Mouse (Mus musculus): ENCODE results near the gene Apeh. TPM values are rescaled to one million over a fixed set of nuclear protein-coding genes. Genes with fewer than 3 reads are reported as not detected.

The Apeh gene
- polyA plus RNA-seq, 1 experiment = 59.0 TPM

DNA sequence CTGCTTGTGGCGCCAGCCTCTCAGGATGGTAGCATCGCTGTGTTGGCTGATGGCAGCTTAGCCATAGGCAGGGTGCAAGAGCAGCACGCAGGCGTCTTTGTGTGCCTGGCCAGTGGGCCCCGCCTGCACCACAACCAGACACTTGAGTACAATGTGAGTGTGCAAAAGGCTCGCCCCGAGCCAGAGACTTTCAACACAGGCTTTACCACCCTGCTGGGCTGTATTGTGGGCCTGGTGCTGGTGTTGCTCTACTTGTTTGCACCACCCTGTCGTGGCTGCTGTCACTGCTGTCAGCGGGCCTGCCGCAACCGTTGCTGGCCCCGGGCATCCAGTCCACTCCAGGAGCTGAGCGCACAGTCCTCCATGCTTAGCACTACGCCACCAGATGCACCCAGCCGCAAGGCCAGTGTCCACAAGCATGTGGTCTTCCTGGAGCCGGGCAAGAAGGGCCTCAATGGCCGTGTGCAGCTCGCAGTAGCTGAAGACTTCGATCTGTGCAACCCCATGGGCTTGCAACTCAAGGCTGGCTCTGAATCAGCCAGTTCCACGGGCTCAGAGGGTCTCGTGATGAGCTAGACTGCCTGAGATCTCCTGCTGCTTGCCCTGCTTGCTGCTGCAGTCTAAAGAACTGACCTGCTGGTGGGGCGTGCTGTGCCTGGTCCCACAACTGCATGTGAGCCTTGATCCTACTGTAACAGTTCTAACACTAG, 39.9 kb downstream of the Apeh start:
- TF ChIP-seq POLR2A (IDR thresholded peaks at IDR 0.05; ENCODE audit: insufficient read length, low read depth) (peak; percentile 26), REST (IDR thresholded peaks at IDR 0.05; ENCODE audit: insufficient read depth, insufficient read length) (no peak)
- Histone ChIP-seq H3K4me3 (no peak overlapping the region), H3K79me2 (ENCODE audit: control insufficient read depth, insufficient read depth) (peaks cover 6% of the 10 kb centered on the region), H3K27me3 (ENCODE audit: control insufficient read depth, insufficient read depth, insufficient read length) (no peaks in the 10 kb centered on the region), H3K4me2 (ENCODE audit: low read depth) (no peak overlapping the region), H3K36me3 (ENCODE audit: control insufficient read depth, insufficient read depth) (peaks cover 18% of the 10 kb centered on the region), H3ac (ENCODE audit: control insufficient read depth, insufficient read length) (no peak overlapping the region)

- TF ChIP-seq POLR2A (IDR thresholded peaks at IDR 0.05; ENCODE audit: insufficient read length, low read depth) = no peak
- TF ChIP-seq TCF12 (IDR thresholded peaks at IDR 0.05; ENCODE audit: insufficient read depth, poor library complexity, severe bottlenecking) = no peak
- no peak for TF ChIP-seq E2F4 (IDR thresholded peaks at IDR 0.05; ENCODE audit: insufficient read depth)
- no peak for TF ChIP-seq MYOG (IDR thresholded peaks at IDR 0.05; ENCODE audit: control insufficient read depth in 1 of 3, insufficient read depth in 1 of 3, insufficient read length in 2 of 3, low read depth in 2 of 3)
- TF ChIP-seq USF1 (IDR thresholded peaks at IDR 0.05; ENCODE audit: low read depth) = no peak
- TF ChIP-seq REST (IDR thresholded peaks at IDR 0.05; ENCODE audit: insufficient read depth, insufficient read length) = no peak
- TF ChIP-seq POLR2AphosphoS2 (IDR thresholded peaks at IDR 0.05; ENCODE audit: insufficient read length, low read depth) = no peak
- no peak for TF ChIP-seq SRF (IDR thresholded peaks at IDR 0.05; ENCODE audit: control insufficient read depth, insufficient read length, low read depth)
- no peak for TF ChIP-seq TCF3 (IDR thresholded peaks at IDR 0.05; ENCODE audit: insufficient read length, low read depth)
- TF ChIP-seq MYOD1 (IDR thresholded peaks at IDR 0.05; ENCODE audit: control insufficient read depth in 1 of 3, insufficient read length in 2 of 3, low read depth in 2 of 3) = no peak
- TF ChIP-seq MAX (IDR thresholded peaks at IDR 0.05; ENCODE audit: low read depth) = no peak
- Histone ChIP-seq H3K27me3 (ENCODE audit: control insufficient read depth, insufficient read depth, insufficient read length) (no peaks in the 10 kb centered on the region), H3K79me2 (ENCODE audit: control insufficient read depth, insufficient read depth) (peaks cover 7% of the 10 kb centered on the region), H3ac (ENCODE audit: control insufficient read depth, insufficient read length) (no peak overlapping the region), H3K4me2 (ENCODE audit: low read depth) (no peak overlapping the region), H3K4me3 (no peak overlapping the region), H3K36me3 (ENCODE audit: control insufficient read depth, insufficient read depth) (peaks cover 12% of the 10 kb centered on the region)
Measured at GRCm38 (mm10) chr9:108053665-108054225, 40.7 kb downstream of the Apeh start.

DNA sequence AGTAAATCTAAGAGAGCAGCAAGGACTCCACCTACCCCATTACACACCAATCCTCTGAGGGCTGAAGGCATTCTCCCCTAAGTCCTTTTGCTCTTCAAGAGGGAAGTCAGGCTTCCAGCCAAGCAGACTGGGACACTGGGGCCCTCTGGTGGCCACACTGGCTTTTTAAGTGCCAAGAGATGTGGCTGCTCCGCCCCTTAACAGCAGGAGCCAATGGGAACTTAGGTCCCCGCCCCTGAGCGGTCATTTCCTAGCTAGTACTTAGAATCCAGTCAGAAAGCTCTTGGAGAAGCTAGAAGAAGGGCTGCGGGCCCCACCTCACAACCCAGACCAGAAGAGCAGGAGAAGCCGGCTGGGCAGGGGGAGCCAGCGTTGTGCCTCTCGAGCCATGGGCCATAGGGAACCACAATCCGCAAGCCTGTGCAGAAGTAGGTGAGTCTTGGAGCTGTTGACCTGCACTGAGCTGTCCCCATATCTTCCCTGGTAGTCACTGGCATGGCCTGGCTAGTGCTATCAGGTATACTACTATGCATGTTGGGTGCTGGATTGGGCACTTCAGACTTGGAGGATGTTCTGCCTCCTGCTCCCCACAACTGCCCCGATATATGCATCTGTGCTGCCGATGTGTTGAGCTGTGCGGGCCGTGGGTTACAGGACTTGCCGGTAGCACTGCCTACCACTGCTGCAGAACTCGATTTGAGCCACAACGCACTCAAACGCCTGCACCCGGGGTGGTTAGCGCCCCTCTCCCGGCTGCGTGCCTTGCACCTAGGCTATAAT, 41.3 kb downstream of the Apeh start, which contains the start of gene Amigo3:
Amigo3 (plus strand) TSS at position 275 of the 780 bp plus-strand sequence.
- Histone ChIP-seq H3ac (ENCODE audit: control insufficient read depth, insufficient read length) (no peak within 1 kb of the TSS), H3K36me3 (ENCODE audit: control insufficient read depth, insufficient read depth) (peaks cover 6% of the 10 kb centered on the region)

GRCm38 (mm10) chr9:108052411-108052810, 42.0 kb downstream of the Apeh start:
- Histone ChIP-seq H3K36me3 (ENCODE audit: control insufficient read depth, insufficient read depth) (peaks cover 3% of the 10 kb centered on the region), H3K4me3 (no peak overlapping the region), H3K4me2 (ENCODE audit: low read depth) (no peak overlapping the region), H3K79me2 (ENCODE audit: control insufficient read depth, insufficient read depth) (peaks cover 7% of the 10 kb centered on the region), H3ac (ENCODE audit: control insufficient read depth, insufficient read length) (no peak overlapping the region), H3K27me3 (ENCODE audit: control insufficient read depth, insufficient read depth, insufficient read length) (no peaks in the 10 kb centered on the region)
- TF ChIP-seq E2F4 (IDR thresholded peaks at IDR 0.05; ENCODE audit: insufficient read depth) (no peak), TCF12 (IDR thresholded peaks at IDR 0.05; ENCODE audit: insufficient read depth, poor library complexity, severe bottlenecking) (no peak), USF1 (IDR thresholded peaks at IDR 0.05; ENCODE audit: low read depth) (no peak), TCF3 (IDR thresholded peaks at IDR 0.05; ENCODE audit: insufficient read length, low read depth) (no peak), POLR2A (IDR thresholded peaks at IDR 0.05; ENCODE audit: insufficient read length, low read depth) (no peak), MYOD1 (IDR thresholded peaks at IDR 0.05; ENCODE audit: control insufficient read depth in 1 of 3, insufficient read length in 2 of 3, low read depth in 2 of 3) (no peak), POLR2AphosphoS2 (IDR thresholded peaks at IDR 0.05; ENCODE audit: insufficient read length, low read depth) (peak; percentile 54)

More for the DNA sequence above, 41.3 kb downstream of the Apeh start, which contains the start of gene Amigo3:
- Histone ChIP-seq H3K27me3 (ENCODE audit: control insufficient read depth, insufficient read depth, insufficient read length) (no peaks in the 10 kb centered on the region), H3K4me2 (ENCODE audit: low read depth) (no peak within 1 kb of the TSS), H3K79me2 (ENCODE audit: control insufficient read depth, insufficient read depth) (peaks cover 7% of the 10 kb centered on the region), H3K4me3 (no peak within 1 kb of the TSS)
- TF ChIP-seq POLR2A (IDR thresholded peaks at IDR 0.05; ENCODE audit: insufficient read length, low read depth) = peak; percentile 20
- TF ChIP-seq TCF12 (IDR thresholded peaks at IDR 0.05; ENCODE audit: insufficient read depth, poor library complexity, severe bottlenecking) = no peak
- no peak for TF ChIP-seq MAX (IDR thresholded peaks at IDR 0.05; ENCODE audit: low read depth)
- no peak for TF ChIP-seq MYOD1 (IDR thresholded peaks at IDR 0.05; ENCODE audit: control insufficient read depth in 1 of 3, insufficient read length in 2 of 3, low read depth in 2 of 3)
- peak; percentile 73 for TF ChIP-seq POLR2AphosphoS2 (IDR thresholded peaks at IDR 0.05; ENCODE audit: insufficient read length, low read depth)
- no peak for TF ChIP-seq MYOG (IDR thresholded peaks at IDR 0.05; ENCODE audit: control insufficient read depth in 1 of 3, insufficient read depth in 1 of 3, insufficient read length in 2 of 3, low read depth in 2 of 3)

DNA sequence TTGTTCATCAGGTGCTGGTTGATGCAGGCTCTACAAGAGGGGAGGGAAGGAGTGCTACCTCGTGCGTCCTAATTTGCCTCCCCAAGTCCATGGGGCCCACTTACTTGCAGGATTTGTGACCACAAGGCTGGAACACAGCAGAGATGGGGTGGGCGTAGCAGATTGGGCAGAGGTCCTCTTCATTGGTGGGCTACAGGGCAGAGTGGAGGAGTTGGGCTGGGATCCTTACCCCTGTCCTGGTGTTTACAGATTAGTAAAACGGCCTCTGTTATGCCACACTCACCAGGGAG, 42.5 kb downstream of the Apeh start:
- H3K4me3 ChIP-seq = no peak overlapping the region
- H3K36me3 ChIP-seq (ENCODE audit: control insufficient read depth, insufficient read depth) = peaks cover 3% of the 10 kb centered on the region
- no peak for TF ChIP-seq TCF12 (IDR thresholded peaks at IDR 0.05; ENCODE audit: insufficient read depth, poor library complexity, severe bottlenecking)
- TF ChIP-seq E2F4 (IDR thresholded peaks at IDR 0.05; ENCODE audit: insufficient read depth) = no peak
- TF ChIP-seq SRF (IDR thresholded peaks at IDR 0.05; ENCODE audit: control insufficient read depth, insufficient read length, low read depth) = no peak
- H3ac ChIP-seq (ENCODE audit: control insufficient read depth, insufficient read length) = no peak overlapping the region
- no peak overlapping the region for H3K4me2 ChIP-seq (ENCODE audit: low read depth)
- H3K27me3 ChIP-seq (ENCODE audit: control insufficient read depth, insufficient read depth, insufficient read length) = no peaks in the 10 kb centered on the region
- peaks cover 7% of the 10 kb centered on the region for H3K79me2 ChIP-seq (ENCODE audit: control insufficient read depth, insufficient read depth)

Measured in myocyte (in vitro differentiated cells).